Mouse (Mus musculus): ENCODE measurements around the gene Slc9a9. TPM values are rescaled to one million over a fixed set of nuclear protein-coding genes. Genes with fewer than 3 reads are reported as not detected.

The Slc9a9 gene
- polyA plus RNA-seq, 1 experiment: 4.4 TPM

GRCm38 (mm10) chr9:95186386-95187289 is 516.9 kb downstream of the Slc9a9 start:
- Histone ChIP-seq H3K27me3 (ENCODE audit: control insufficient read depth, insufficient read depth, insufficient read length) (no peaks in the 10 kb centered on the region), H3K36me3 (ENCODE audit: control insufficient read depth, insufficient read depth) (no peaks in the 10 kb centered on the region), H3K79me2 (ENCODE audit: control insufficient read depth, insufficient read depth) (no peaks in the 10 kb centered on the region), H3K4me3 (ENCODE audit: insufficient read depth, poor library complexity, severe bottlenecking) (no peak overlapping the region), H3ac (ENCODE audit: control insufficient read depth, insufficient read length, low read depth) (no peak overlapping the region), H3K79me3 (ENCODE audit: low read depth) (no peaks in the 10 kb centered on the region)
- TF ChIP-seq FOSL1 (IDR thresholded peaks at IDR 0.05; ENCODE audit: insufficient read depth, low read length, poor library complexity, severe bottlenecking): no peak
- TF ChIP-seq CTCF (IDR thresholded peaks at IDR 0.05; ENCODE audit: control insufficient read depth, insufficient read depth, insufficient read length): no peak
- TF ChIP-seq USF1 (IDR thresholded peaks at IDR 0.05; ENCODE audit: low read depth): no peak
- TF ChIP-seq MAX (IDR thresholded peaks at IDR 0.05): no peak
- no peak for TF ChIP-seq MYOG (IDR thresholded peaks at IDR 0.05; ENCODE audit: control insufficient read depth, extremely low read depth, insufficient read length)
- TF ChIP-seq MYOD1 (IDR thresholded peaks at IDR 0.05; ENCODE audit: control insufficient read depth, insufficient read length, low read depth): no peak
- TF ChIP-seq CEBPB (IDR thresholded peaks at IDR 0.05; ENCODE audit: low read depth): no peak

- H3K27me3 ChIP-seq (ENCODE audit: control insufficient read depth, insufficient read depth, insufficient read length): no peaks in the 10 kb centered on the region
- no peak overlapping the region for H3ac ChIP-seq (ENCODE audit: control insufficient read depth, insufficient read length, low read depth)
- H3K36me3 ChIP-seq (ENCODE audit: control insufficient read depth, insufficient read depth): no peaks in the 10 kb centered on the region
- no peaks in the 10 kb centered on the region for H3K79me2 ChIP-seq (ENCODE audit: control insufficient read depth, insufficient read depth)
- no peak overlapping the region for H3K4me3 ChIP-seq (ENCODE audit: insufficient read depth, poor library complexity, severe bottlenecking)
- no peaks in the 10 kb centered on the region for H3K79me3 ChIP-seq (ENCODE audit: low read depth)
- TF ChIP-seq FOSL1 (IDR thresholded peaks at IDR 0.05; ENCODE audit: insufficient read depth, low read length, poor library complexity, severe bottlenecking) (peak; percentile 31), CEBPB (IDR thresholded peaks at IDR 0.05; ENCODE audit: low read depth) (no peak), MYOD1 (IDR thresholded peaks at IDR 0.05; ENCODE audit: control insufficient read depth, insufficient read length, low read depth) (peak; percentile 29), USF1 (IDR thresholded peaks at IDR 0.05; ENCODE audit: low read depth) (peak; percentile 77), CTCF (IDR thresholded peaks at IDR 0.05; ENCODE audit: control insufficient read depth, insufficient read depth, insufficient read length) (no peak), MAX (IDR thresholded peaks at IDR 0.05) (no peak), MYOG (IDR thresholded peaks at IDR 0.05; ENCODE audit: control insufficient read depth, extremely low read depth, insufficient read length) (no peak)
Observed at GRCm38 (mm10) chr9:95188362-95189217, 518.9 kb downstream of the Slc9a9 start.

GRCm38 (mm10) chr9:95189218-95189605 is 519.5 kb downstream of the Slc9a9 start:
- Histone ChIP-seq H3ac (ENCODE audit: control insufficient read depth, insufficient read length, low read depth) (no peak overlapping the region), H3K36me3 (ENCODE audit: control insufficient read depth, insufficient read depth) (no peaks in the 10 kb centered on the region), H3K4me3 (ENCODE audit: insufficient read depth, poor library complexity, severe bottlenecking) (no peak overlapping the region), H3K79me2 (ENCODE audit: control insufficient read depth, insufficient read depth) (no peaks in the 10 kb centered on the region), H3K27me3 (ENCODE audit: control insufficient read depth, insufficient read depth, insufficient read length) (no peaks in the 10 kb centered on the region), H3K79me3 (ENCODE audit: low read depth) (no peaks in the 10 kb centered on the region)
- TF ChIP-seq CEBPB (IDR thresholded peaks at IDR 0.05; ENCODE audit: low read depth) (no peak), USF1 (IDR thresholded peaks at IDR 0.05; ENCODE audit: low read depth) (no peak)

- Histone ChIP-seq H3K36me3 (ENCODE audit: control insufficient read depth, insufficient read depth) (no peaks in the 10 kb centered on the region), H3ac (ENCODE audit: control insufficient read depth, insufficient read length, low read depth) (no peak overlapping the region), H3K79me2 (ENCODE audit: control insufficient read depth, insufficient read depth) (no peaks in the 10 kb centered on the region), H3K4me3 (ENCODE audit: insufficient read depth, poor library complexity, severe bottlenecking) (no peak overlapping the region), H3K27me3 (ENCODE audit: control insufficient read depth, insufficient read depth, insufficient read length) (no peaks in the 10 kb centered on the region), H3K79me3 (ENCODE audit: low read depth) (no peaks in the 10 kb centered on the region)
- TF ChIP-seq CTCF (IDR thresholded peaks at IDR 0.05; ENCODE audit: control insufficient read depth, insufficient read depth, insufficient read length) (no peak), MAX (IDR thresholded peaks at IDR 0.05) (no peak), MYOD1 (IDR thresholded peaks at IDR 0.05; ENCODE audit: control insufficient read depth, insufficient read length, low read depth) (peak; percentile 72)
Observed at GRCm38 (mm10) chr9:95191442-95191841, 521.7 kb downstream of the Slc9a9 start.

GRCm38 (mm10) chr9:95192901-95193532 is 523.3 kb downstream of the Slc9a9 start:
- H3K36me3 ChIP-seq (ENCODE audit: control insufficient read depth, insufficient read depth): no peaks in the 10 kb centered on the region
- H3ac ChIP-seq (ENCODE audit: control insufficient read depth, insufficient read length, low read depth): no peak overlapping the region
- no peak overlapping the region for H3K4me3 ChIP-seq (ENCODE audit: insufficient read depth, poor library complexity, severe bottlenecking)
- TF ChIP-seq CEBPB (IDR thresholded peaks at IDR 0.05; ENCODE audit: low read depth) (no peak), USF1 (IDR thresholded peaks at IDR 0.05; ENCODE audit: low read depth) (peak; percentile 11), MAX (IDR thresholded peaks at IDR 0.05) (peak; percentile 45), FOSL1 (IDR thresholded peaks at IDR 0.05; ENCODE audit: insufficient read depth, low read length, poor library complexity, severe bottlenecking) (peak; percentile 80), CTCF (IDR thresholded peaks at IDR 0.05; ENCODE audit: control insufficient read depth, insufficient read depth, insufficient read length) (no peak), MYOD1 (IDR thresholded peaks at IDR 0.05; ENCODE audit: control insufficient read depth, insufficient read length, low read depth) (peak; percentile 66), MYOG (IDR thresholded peaks at IDR 0.05; ENCODE audit: control insufficient read depth, extremely low read depth, insufficient read length) (no peak)
- H3K79me3 ChIP-seq (ENCODE audit: low read depth): no peaks in the 10 kb centered on the region
- no peaks in the 10 kb centered on the region for H3K79me2 ChIP-seq (ENCODE audit: control insufficient read depth, insufficient read depth)
- H3K27me3 ChIP-seq (ENCODE audit: control insufficient read depth, insufficient read depth, insufficient read length): no peaks in the 10 kb centered on the region

All from C2C12 (cell line).